Mouse (Mus musculus) embryonic facial prominence, embryonic 15.5 days (tissue): ENCODE results near the gene Itk. TPM values are rescaled to one million over a fixed set of nuclear protein-coding genes. Genes with fewer than 3 reads are reported as not detected.

Experiments used
- ATAC-seq: fragments of 200-750 bp; cut with Nextera tagmentation; 2 replicates; pipeline ENCODE4 v1.8.0; 2017; ENCODE audit warnings: low read depth, moderate TSS enrichment; ENCODE audit not compliant: insufficient number of reproducible peaks, low FRiP score, low TSS enrichment
- H3K27ac ChIP-seq: fragments of 300-500 bp; sonication (generic); replicated peaks from 2 replicates; pipeline ENCODE4 v1.5.1; 2015; ENCODE audit warnings: mild to moderate bottlenecking, inconsistent platforms
- H3K27me3 ChIP-seq: fragments of 300-500 bp; sonication (generic); 2 replicates; pipeline ENCODE4 v1.6.1; 2015; ENCODE audit warnings: inconsistent platforms
- H3K36me3 ChIP-seq: fragments of 300-500 bp; sonication (generic); 2 replicates; pipeline ENCODE4 v1.6.1; 2015; ENCODE audit warnings: mild to moderate bottlenecking, inconsistent platforms
- H3K4me1 ChIP-seq: fragments of 300-500 bp; sonication (generic); 2 replicates; pipeline ENCODE4 v1.6.1; 2015; ENCODE audit warnings: inconsistent platforms
- H3K4me2 ChIP-seq: fragments of 300-500 bp; sonication (generic); replicated peaks from 2 replicates; pipeline ENCODE4 v1.6.1; 2015; ENCODE audit warnings: mild to moderate bottlenecking, inconsistent platforms
- H3K4me3 ChIP-seq: fragments of 300-500 bp; sonication (generic); replicated peaks from 2 replicates; pipeline ENCODE4 v1.5.1; 2015; ENCODE audit warnings: mild to moderate bottlenecking, inconsistent platforms
- H3K9ac ChIP-seq: fragments of 300-500 bp; sonication (generic); 2 replicates; pipeline ENCODE4 v1.6.1; 2015; ENCODE audit warnings: inconsistent platforms
- H3K9me3 ChIP-seq: fragments of 300-500 bp; sonication (generic); replicated peaks from 2 replicates; pipeline ENCODE4 v1.6.1; 2016; ENCODE audit warnings: inconsistent platforms
- WGBS: fragments of 180-500 bp; shearing (Covaris S2); methylation state at CpG from one replicate; pipeline ENCODE4 v1.1.7; 2015; 5-methylcytosine and 5-hydroxymethylcytosine counted together
- polyA plus RNA-seq: library from polyadenylated mRNA; unstranded; fragments of >200 nt; fragmentation: Nextera tagmentation; extraction: Ambion mirVana; gene quantifications from 2 replicates; pipeline ENCODE4 v1.2.1, GENCODE M21; 2015

Gene Itk
- polyA plus RNA-seq, 1 experiment from 2014 or later = 0.21 TPM

GRCm38 (mm10) chr11:46373071-46374030 lies 16.0 kb downstream of the Itk start:
- H3K27ac ChIP-seq = no peak overlapping the region

DNA sequence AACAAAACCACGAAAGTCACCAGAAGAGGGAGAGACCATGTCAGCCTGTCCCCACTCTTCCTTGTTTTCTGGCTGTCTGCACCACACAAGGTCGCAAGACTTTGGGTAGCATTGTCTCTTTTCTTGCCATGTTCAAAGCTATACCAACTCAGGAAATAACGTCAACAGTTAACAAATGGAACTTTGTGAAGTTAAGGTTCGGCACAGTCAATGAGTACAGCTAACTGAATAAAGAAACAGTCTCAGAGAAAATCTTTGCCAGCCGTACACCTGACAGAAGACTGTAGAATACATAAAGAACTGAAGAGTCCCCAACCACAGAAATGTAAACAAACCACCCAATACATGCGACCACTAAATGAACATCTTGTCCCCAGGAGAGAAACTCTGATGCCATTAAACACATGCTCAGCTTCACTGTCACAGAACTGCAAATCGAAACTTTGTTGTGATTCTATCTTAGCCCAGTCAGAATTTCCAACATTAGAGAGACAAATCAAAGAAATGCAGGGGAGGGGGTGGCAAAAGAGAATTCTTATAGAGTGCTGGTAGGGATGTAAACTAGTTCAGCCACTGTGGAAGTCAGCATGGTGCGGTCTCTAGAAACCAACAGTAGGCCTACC lies 16.9 kb downstream of the Itk start:
- no peak overlapping the region for H3K27ac ChIP-seq
- no peak overlapping the region for H3K4me2 ChIP-seq
- WGBS = 59% methylated on average over 8 of the region's 8 CpGs
- no peak for ATAC-seq
- no peaks in the 10 kb centered on the region for H3K36me3 ChIP-seq
- no peaks in the 10 kb centered on the region for H3K4me1 ChIP-seq
- H3K27me3 ChIP-seq = no peaks in the 10 kb centered on the region
- H3K9ac ChIP-seq = no peak overlapping the region
- H3K9me3 ChIP-seq = no peaks in the 10 kb centered on the region
- H3K4me3 ChIP-seq = no peak overlapping the region

More at GRCm38 (mm10) chr11:46373071-46374030, 16.0 kb downstream of the Itk start:
- no peak overlapping the region for H3K4me2 ChIP-seq
- H3K9me3 ChIP-seq = no peaks in the 10 kb centered on the region
- H3K4me3 ChIP-seq = no peak overlapping the region
- WGBS = 75% methylated on average over 13 of the region's 13 CpGs
- no peaks in the 10 kb centered on the region for H3K4me1 ChIP-seq
- no peaks in the 10 kb centered on the region for H3K27me3 ChIP-seq
- H3K9ac ChIP-seq = no peak overlapping the region
- no peaks in the 10 kb centered on the region for H3K36me3 ChIP-seq
- no peak for ATAC-seq

GRCm38 (mm10) chr11:46371250-46371649 lies 18.1 kb downstream of the Itk start:
- WGBS = 94% methylated on average over 8 of the region's 8 CpGs

DNA sequence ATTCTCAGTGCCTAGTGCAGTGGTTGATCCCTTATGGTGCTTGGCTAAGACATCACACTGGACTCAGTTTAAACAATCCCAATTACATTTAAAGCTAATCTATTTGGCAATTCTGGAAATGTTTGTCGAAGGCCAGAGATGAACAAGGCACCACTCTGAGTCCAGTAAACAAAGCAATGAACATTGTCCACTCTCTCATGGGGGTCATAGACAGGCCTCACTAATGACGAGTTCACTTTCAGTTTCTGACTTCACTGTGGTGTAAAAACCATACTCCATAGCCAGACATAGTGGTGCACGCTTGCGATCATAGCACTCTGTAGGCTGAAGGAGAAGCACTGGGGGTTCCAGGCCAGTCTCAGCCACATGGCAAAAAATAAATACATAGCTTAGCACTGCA lies 18.9 kb downstream of the Itk start:
- WGBS = 92% methylated on average over 4 of the region's 4 CpGs
- Histone ChIP-seq H3K27me3 (no peaks in the 10 kb centered on the region), H3K4me2 (no peak overlapping the region), H3K4me1 (no peaks in the 10 kb centered on the region), H3K27ac (no peak overlapping the region), H3K9me3 (no peaks in the 10 kb centered on the region), H3K9ac (no peak overlapping the region), H3K4me3 (no peak overlapping the region), H3K36me3 (no peaks in the 10 kb centered on the region)
- ATAC-seq = no peak

More at GRCm38 (mm10) chr11:46371250-46371649, 18.1 kb downstream of the Itk start:
- Histone ChIP-seq H3K27ac (no peak overlapping the region), H3K4me1 (no peaks in the 10 kb centered on the region), H3K9me3 (no peaks in the 10 kb centered on the region), H3K27me3 (no peaks in the 10 kb centered on the region), H3K4me3 (no peak overlapping the region), H3K9ac (no peak overlapping the region), H3K36me3 (no peaks in the 10 kb centered on the region), H3K4me2 (no peak overlapping the region)
- no peak for ATAC-seq

- Histone ChIP-seq H3K4me1 (no peaks in the 10 kb centered on the region), H3K9ac (no peak overlapping the region), H3K4me2 (no peak overlapping the region), H3K27ac (no peak overlapping the region), H3K4me3 (no peak overlapping the region), H3K36me3 (no peaks in the 10 kb centered on the region), H3K27me3 (no peaks in the 10 kb centered on the region), H3K9me3 (no peaks in the 10 kb centered on the region)
- 24% methylated on average over 3 of the region's 3 CpGs for WGBS
- no peak for ATAC-seq
Measured at GRCm38 (mm10) chr11:46366357-46366756, 23.0 kb downstream of the Itk start.

DNA sequence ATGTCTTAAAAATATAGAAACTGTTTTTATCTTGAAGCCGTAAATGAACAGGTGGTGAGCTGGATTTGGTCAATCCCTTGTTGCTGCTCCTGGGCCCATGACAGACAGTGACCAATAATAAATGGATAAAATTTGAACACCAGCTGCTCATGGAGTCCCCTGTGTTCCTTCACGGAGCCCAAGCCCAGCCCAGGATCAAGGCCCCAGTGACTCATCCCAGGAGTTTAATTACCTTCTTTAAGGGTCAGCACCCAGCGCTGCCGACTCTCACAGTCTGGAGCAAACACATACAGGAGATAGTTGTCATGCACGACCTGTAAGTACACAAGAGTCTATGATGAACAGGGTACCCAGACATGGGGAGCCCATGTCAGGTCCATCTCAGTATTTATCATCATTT lies 23.6 kb downstream of the Itk start:
- 78% methylated on average over 5 of the region's 5 CpGs for WGBS
- Histone ChIP-seq H3K36me3 (no peaks in the 10 kb centered on the region), H3K4me3 (no peak overlapping the region), H3K4me1 (no peaks in the 10 kb centered on the region), H3K4me2 (no peak overlapping the region), H3K9ac (no peak overlapping the region), H3K27ac (no peak overlapping the region), H3K27me3 (no peaks in the 10 kb centered on the region), H3K9me3 (no peaks in the 10 kb centered on the region)
- ATAC-seq = no peak

- no peak overlapping the region for H3K4me2 ChIP-seq
- no peak overlapping the region for H3K4me3 ChIP-seq
- ATAC-seq = no peak
- no peaks in the 10 kb centered on the region for H3K4me1 ChIP-seq
- H3K27ac ChIP-seq = no peak overlapping the region
- WGBS = 94% methylated on average over 9 of the region's 9 CpGs
- no peak overlapping the region for H3K9ac ChIP-seq
- H3K9me3 ChIP-seq = no peaks in the 10 kb centered on the region
- no peaks in the 10 kb centered on the region for H3K27me3 ChIP-seq
- H3K36me3 ChIP-seq = no peaks in the 10 kb centered on the region
Measured at GRCm38 (mm10) chr11:46363864-46364263, 25.5 kb downstream of the Itk start.

DNA sequence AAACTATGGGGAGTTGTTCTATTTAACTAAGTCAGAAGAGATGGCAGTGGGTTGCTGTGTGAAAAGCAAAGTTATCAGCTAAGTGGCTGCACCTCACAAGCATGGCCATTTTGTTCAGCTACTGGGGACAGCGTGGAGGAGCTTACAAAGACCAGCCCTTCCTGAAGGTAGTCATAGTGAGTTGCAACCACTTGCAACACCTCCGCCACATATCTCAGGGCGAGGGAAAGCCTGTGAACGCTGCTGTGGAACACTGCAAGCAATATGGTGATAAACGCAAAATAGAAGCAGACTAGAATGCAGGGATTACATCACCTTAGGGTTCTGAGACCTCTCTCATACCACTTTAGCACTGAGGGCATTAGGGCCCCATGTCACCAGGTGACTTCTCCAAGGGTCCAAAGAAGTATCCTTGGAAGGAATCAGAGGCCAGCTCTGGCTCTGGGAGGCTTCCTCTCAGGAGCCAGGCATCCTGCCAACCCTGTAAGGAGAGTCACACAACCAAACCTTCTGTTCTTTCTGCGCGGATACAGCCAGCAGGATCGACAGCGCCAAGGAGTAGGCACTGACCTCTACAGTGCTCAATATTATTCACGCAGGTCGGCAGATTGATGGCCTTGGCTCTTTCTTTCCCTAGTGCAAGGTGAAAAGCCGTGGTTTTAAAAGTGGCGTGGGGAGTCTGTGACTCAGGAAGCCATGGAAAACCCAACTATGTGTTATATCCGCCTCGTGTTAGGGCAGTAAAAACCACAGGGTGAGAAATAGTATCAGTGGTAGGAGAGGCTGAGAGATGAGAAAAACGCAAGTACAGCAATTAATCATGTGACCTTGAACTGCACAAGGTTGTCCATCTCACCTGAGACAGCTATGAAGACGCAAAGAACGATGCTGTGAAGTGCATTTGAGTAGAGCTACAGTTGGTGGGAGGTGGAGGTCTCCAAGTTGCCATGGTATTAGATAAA lies 27.0 kb downstream of the Itk start:
- no peak overlapping the region for H3K4me2 ChIP-seq
- no peaks in the 10 kb centered on the region for H3K4me1 ChIP-seq
- H3K27me3 ChIP-seq = no peaks in the 10 kb centered on the region
- H3K27ac ChIP-seq = no peak overlapping the region
- no peak for ATAC-seq
- no peaks in the 10 kb centered on the region for H3K36me3 ChIP-seq
- WGBS = 80% methylated on average over 18 of the region's 18 CpGs
- no peak overlapping the region for H3K9ac ChIP-seq
- H3K4me3 ChIP-seq = no peak overlapping the region
- H3K9me3 ChIP-seq = no peaks in the 10 kb centered on the region

DNA sequence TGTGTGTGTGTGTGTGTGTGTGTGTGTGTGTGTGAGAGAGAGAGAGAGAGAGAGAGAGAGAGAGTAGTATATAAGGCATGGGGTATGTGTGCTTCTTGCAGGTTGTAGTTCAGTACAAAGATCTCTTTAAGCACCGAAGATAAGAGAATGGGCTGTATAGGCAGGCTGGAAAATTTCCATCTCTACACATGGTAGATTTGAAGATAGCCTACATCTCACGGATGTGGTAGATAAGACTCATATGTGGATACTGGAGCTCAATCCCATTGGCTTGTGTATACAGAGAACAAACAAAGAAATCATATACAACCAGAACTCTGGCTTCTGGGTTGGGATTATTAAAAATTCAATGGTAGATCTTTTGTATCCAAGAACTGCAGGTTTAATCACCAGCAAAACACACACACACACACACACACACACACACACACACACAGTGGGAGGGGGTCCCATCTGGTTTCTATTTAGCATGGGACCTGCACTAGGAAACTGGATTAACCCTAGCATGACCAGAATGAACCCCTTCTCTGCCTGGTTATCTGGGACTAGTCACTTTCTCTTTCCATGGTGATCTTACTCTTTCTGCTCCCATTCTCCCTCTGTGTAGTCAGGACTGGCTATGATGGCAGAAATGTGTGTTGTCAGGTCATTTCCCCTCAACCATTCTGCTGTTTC lies 28.2 kb downstream of the Itk start:
- Histone ChIP-seq H3K9ac (no peak overlapping the region), H3K27me3 (no peaks in the 10 kb centered on the region), H3K27ac (no peak overlapping the region), H3K4me2 (no peak overlapping the region), H3K4me3 (no peak overlapping the region), H3K36me3 (no peaks in the 10 kb centered on the region), H3K9me3 (no peaks in the 10 kb centered on the region), H3K4me1 (no peaks in the 10 kb centered on the region)
- 33% methylated on average over 2 of the region's 2 CpGs for whole genome bisulfite sequencing
- no peak for ATAC-seq

GRCm38 (mm10) chr11:46358369-46358768 lies 30.9 kb downstream of the Itk start:
- Histone ChIP-seq H3K4me1 (no peaks in the 10 kb centered on the region), H3K9me3 (no peaks in the 10 kb centered on the region), H3K36me3 (no peaks in the 10 kb centered on the region), H3K4me3 (no peak overlapping the region), H3K4me2 (no peak overlapping the region), H3K9ac (no peak overlapping the region), H3K27ac (no peak overlapping the region), H3K27me3 (no peaks in the 10 kb centered on the region)
- ATAC-seq = no peak
- WGBS = 68% methylated on average over 1 of the region's 1 CpGs
